Mouse (Mus musculus): ENCODE measurements around the gene Rps6ka2.
"Not testable (repeated sequence)": the region's sequence is repeated elsewhere in the genome, so short reads cannot be mapped to it uniquely, and the experiment has no call there.

The Rps6ka2 gene

DNA sequence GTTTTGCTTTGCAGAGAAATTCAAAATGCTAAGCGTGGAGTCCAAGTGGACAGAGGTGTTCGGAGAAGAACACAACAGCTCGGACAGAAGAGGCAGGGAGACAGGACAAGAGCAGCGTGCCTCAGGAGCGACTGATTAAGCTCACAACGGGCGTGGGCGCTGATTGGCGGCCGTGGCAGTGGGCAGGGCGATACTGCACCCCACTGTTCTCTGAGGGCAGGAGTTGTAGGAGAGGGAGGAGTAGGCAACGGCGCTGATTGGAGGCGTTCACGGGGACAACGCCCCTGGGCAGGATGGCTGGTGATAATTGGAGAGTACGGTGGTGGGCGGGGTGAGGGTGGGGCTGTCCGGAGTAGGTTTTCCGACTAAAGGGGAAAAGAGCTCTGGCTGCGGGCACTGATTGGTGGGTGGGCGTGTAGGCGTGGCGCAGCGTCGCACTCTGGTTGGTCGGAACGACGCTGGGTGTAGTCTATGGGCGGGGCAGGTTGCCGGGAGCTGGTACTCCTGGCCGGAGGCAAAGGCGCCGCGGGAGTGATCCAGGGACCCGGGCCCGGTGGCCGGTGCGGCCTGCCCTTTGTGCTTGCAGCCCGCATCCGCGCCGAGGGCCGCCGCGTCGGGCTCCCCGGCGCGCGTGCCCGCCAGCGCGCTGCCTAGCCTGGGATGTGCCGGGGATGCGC, at the start of gene Rps6ka2:
TSS of gene Rps6ka2 (plus strand) at position 489 of the 677 bp plus-strand sequence.
- peak; percentile 93 for DNase-seq

DNA sequence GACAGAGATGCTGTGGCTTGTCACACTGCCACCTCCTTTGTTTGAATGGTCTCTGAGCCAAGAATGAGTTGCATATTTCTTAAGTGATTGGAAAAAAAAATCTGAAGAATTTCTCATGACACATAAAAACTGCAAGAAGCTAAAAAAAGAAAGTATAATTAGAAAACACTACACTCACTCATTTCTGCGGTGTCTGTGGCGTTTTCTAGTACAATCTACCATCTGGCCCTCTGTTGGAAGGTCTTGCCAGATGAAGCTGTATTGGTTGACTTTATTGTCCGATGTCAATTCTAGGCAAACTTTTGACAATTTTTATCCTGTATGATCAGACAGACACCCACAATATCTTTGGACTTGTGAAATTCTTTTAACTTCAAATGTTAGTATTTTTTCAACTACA, 49.1 kb upstream of the Rps6ka2 start:
- not testable (repeated sequence) for DNase-seq

DNA sequence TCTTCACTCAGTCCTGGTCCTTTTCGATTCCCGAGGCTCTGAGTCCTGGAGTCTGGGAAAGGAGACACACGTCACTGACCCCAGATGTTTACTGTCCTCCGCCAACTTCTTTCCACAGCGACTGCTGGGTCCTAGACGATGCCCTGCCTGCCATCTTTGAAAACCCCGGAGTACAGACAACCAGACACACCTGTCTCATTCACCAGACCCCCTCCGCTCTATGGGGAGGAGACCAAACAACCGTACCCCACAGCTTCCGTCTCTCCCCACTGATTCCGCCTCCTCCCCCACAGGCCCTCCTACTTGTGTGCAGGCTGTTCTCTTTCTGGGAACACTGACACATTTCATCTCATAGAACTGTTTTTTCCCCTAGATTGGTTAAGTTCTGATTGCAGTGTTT, 47.4 kb upstream of the Rps6ka2 start:
- not testable (repeated sequence) for DNase-seq

DNA sequence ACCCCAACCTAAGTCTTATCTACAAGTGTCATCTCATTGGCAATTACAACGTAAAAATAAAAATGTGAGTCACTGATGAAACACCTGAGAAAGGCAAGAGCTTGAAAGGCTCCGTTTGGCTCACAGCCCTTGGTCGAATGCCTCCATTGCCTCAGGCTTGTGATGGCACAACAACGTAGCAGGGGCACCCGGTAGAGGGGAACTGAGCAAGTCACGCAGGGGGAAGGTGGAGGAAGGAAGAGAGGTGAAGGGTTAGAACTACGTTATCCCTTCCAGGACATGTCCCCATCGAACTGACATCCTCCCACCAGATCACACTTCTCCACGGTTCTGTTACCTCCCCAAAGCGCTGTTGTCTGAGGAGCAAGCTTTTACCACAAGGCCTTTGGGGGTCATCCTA, 43.4 kb upstream of the Rps6ka2 start:
- not testable (repeated sequence) for DNase-seq

- not testable (repeated sequence) for DNase-seq
These were observed 35.9 kb upstream of the Rps6ka2 start for GRCm38 (mm10) chr17:7134002-7134401.

- DNase-seq, result not testable (repeated sequence)
These were observed 34.6 kb upstream of the Rps6ka2 start for GRCm38 (mm10) chr17:7135277-7135676.

DNA sequence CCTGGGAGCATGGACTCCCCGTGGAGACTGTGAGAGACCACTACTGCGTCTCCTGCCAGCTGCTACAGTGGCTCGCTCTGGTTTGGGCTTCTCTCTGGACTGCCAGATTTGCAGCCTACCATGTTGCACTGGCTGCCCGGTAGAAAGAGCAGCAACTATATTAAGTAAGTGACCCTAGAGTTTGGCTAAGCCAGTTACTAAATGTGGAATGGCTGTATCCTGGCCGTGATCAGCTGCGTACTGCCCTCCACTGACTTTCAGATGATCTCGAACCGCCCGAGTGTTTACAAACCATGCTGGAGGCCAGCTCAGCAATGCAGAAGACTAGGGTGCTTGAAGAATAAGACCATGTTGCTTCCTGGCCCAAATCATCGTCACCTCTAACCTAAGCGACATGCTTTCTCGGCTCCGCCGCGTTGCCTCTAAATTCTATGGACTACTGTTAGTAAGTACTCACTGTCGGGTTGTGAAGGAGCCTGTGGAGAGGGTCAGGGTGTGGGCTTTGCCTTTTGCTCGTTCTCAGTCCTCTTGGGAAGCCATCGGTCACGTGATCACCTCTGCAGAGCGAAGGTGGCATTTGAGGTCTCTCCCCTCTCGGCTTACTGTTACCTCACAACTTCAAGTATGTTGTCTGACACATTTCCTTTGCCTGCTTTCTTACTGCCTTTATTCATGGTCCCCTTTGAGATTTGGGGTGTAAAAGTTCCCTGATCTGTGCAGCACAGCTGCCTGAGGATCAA, 31.6 kb upstream of the Rps6ka2 start:
- no peak for DNase-seq

GRCm38 (mm10) chr17:7140399-7141174, 29.3 kb upstream of the Rps6ka2 start:
- DNase-seq, result no peak

DNA sequence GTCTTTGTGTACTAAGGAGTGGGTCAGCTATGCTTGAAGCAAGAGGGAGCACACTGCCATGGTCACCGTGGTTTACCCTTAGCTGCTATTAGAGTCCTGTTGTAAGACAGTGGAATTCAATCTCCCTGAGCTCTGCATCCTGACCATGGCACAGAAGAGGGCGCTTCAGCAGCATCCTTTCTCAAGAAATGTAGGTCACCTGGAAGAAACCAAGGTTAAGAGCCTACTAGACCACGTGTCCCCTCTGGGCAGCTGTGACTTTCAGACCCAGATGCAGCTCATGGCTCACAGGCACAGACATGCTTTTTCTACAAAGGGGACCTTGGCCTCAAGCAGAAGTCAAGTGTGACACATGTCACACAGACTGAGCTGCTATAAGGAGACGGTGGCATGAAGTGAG, 27.5 kb upstream of the Rps6ka2 start:
- no peak for DNase-seq

DNA sequence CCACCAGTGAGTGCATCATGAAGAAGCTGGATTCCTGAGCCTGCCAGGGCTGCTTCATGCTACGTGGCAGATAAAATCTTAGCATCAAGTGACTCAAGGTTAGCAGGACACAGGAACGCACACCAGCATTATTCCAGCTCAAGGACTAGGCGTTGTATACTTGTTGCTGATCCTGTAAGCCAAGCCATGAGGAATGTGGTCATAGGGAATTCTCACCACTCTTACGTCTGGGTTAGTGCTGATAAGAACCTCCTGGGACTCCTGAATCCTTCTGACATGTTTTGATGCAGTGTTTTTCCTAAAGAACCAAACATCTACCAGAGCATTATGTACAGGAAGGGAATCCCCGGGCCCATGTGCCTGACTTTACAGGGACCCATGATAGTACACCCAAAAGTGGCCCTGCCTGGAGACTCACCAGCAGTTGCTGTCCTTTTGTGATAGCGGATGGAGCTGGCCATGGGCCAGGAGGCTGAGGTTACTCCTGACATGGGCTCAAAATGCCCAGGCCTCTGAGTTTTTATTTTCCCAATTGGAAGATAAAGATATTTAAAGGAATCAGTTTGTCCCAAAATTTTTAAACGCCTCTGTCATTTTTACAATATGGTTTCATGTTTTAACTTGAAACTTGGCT, 25.9 kb upstream of the Rps6ka2 start:
- DNase-seq, result no peak

GRCm38 (mm10) chr17:7145373-7146058, 24.4 kb upstream of the Rps6ka2 start:
- DNase-seq, result no peak

- no peak for DNase-seq
These were observed 23.4 kb upstream of the Rps6ka2 start for GRCm38 (mm10) chr17:7146479-7146878.

GRCm38 (mm10) chr17:7147920-7148321, 22.0 kb upstream of the Rps6ka2 start:
- DNase-seq, result no peak

GRCm38 (mm10) chr17:7149328-7150195, 20.4 kb upstream of the Rps6ka2 start:
- DNase-seq, result no peak

- no peak for DNase-seq
These were observed 18.3 kb upstream of the Rps6ka2 start for GRCm38 (mm10) chr17:7151446-7152100.

DNA sequence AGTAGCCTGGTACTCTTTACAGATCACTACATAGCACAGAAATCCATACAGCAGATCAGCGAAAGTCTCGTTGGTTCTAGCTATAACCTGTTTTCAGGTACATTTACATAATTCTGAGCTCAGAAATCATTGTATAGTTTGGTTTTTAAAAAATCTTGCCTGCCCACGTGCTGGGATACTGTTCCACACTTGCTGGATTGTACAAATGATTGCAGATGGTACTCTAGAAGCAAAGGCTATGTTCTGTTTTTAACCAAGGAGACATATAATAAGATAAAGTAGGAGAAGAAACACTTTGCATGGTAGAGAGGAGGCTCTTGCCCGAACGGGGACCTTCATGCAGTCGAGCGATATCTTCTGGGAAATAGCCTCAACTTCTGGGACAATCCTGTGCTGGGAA, 17.3 kb upstream of the Rps6ka2 start:
- DNase-seq, result no peak

DNA sequence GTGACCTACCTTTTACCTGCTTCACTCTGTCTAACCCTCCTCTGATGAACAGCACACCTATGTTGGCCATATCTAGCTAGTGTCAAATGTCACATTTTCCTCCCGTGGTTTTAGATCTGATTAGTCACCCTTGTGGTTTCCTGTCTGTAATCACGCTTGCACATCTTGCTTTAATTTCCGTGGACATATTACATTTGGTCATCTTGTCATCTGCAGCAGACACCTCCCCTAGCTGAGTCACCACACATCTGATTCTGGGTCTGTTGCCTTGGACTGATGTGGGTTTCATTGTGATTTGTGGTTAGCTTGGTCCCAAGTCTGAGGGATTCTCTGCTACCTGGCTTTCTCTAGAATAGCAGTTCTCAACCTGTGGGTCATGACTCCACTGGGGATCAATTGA, 6.0 kb upstream of the Rps6ka2 start:
- no peak for DNase-seq

DNA sequence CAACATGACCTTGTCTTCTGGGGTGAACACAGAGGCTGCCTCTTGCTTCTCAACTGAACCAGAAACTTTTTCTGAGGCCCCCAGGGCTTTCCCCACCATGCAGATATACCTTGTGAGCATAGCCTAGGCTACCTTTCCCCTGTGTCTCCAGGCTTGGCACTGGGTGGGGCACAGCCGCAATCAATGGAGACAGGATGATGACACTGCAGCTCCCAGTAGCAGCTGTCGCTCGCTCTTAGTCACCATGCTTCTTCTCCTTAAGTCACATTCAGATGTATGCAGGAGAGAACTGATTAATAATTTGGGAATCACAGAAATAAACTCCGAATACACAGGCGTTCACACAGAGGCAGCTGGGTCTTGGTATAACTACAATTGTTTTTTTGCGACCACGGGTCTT, 4.4 kb upstream of the Rps6ka2 start:
- no peak for DNase-seq

GRCm38 (mm10) chr17:7168961-7169626, 821 bp upstream of the Rps6ka2 start:
- no peak for DNase-seq
